Mouse (Mus musculus): ENCODE measurements around the gene Alkbh3. TPM values are rescaled to one million over a fixed set of nuclear protein-coding genes. Genes with fewer than 3 reads are reported as not detected.

The Alkbh3 gene
- 84.9 and 87.3 TPM in 2 replicates for polyA plus RNA-seq (2012; ENCODE audit: insufficient read depth, insufficient read length, missing spikeins)

- peak within 1 kb of the TSS; percentile 82 for H3K4me3 ChIP-seq (ENCODE audit: insufficient read depth, low read depth, low read length)
- peak within 1 kb of the TSS; percentile 78 for H3K27ac ChIP-seq (replicated peaks; ENCODE audit: low read depth, low read length)
- H3K4me1 ChIP-seq (ENCODE audit: control insufficient read depth, insufficient read depth, insufficient read length, low read length), result peaks cover 5% of the 10 kb centered on the region
Observed at GRCm38 (mm10) chr2:94010335-94011291, at the start of gene Alkbh3. TSS of gene Alkbh3 (minus strand) at chr2:94010807.

- H3K27ac ChIP-seq (replicated peaks; ENCODE audit: low read depth, low read length), result no peak overlapping the region
Observed at GRCm38 (mm10) chr2:94059459-94059858, 48.9 kb upstream of the Alkbh3 start.

GRCm38 (mm10) chr2:94054813-94055212 lies 44.2 kb upstream of the Alkbh3 start:
- no peak overlapping the region for H3K4me3 ChIP-seq (ENCODE audit: insufficient read depth, low read depth, low read length)
- H3K4me1 ChIP-seq (ENCODE audit: control insufficient read depth, insufficient read depth, insufficient read length, low read length), result 0 out of 2 replicates have a peak, but pooled peaks cover 2% of the 10 kb centered on the region
- no peak overlapping the region for H3K27ac ChIP-seq (replicated peaks; ENCODE audit: low read depth, low read length)

More at GRCm38 (mm10) chr2:94059459-94059858, 48.9 kb upstream of the Alkbh3 start:
- 0 out of 2 replicates have a peak, but pooled peaks cover 2% of the 10 kb centered on the region for H3K4me1 ChIP-seq (ENCODE audit: control insufficient read depth, insufficient read depth, insufficient read length, low read length)
- no peak overlapping the region for H3K4me3 ChIP-seq (ENCODE audit: insufficient read depth, low read depth, low read length)

GRCm38 (mm10) chr2:94051952-94052351 lies 41.3 kb upstream of the Alkbh3 start:
- Histone ChIP-seq H3K4me3 (ENCODE audit: insufficient read depth, low read depth, low read length) (no peak overlapping the region), H3K4me1 (ENCODE audit: control insufficient read depth, insufficient read depth, insufficient read length, low read length) (no peaks in the 10 kb centered on the region), H3K27ac (replicated peaks; ENCODE audit: low read depth, low read length) (no peak overlapping the region)

- no peak overlapping the region for H3K4me3 ChIP-seq (ENCODE audit: insufficient read depth, low read depth, low read length)
- no peaks in the 10 kb centered on the region for H3K4me1 ChIP-seq (ENCODE audit: control insufficient read depth, insufficient read depth, insufficient read length, low read length)
- no peak overlapping the region for H3K27ac ChIP-seq (replicated peaks; ENCODE audit: low read depth, low read length)
Observed at GRCm38 (mm10) chr2:94050901-94051300, 40.3 kb upstream of the Alkbh3 start.

GRCm38 (mm10) chr2:94049471-94050176 lies 39.0 kb upstream of the Alkbh3 start:
- Histone ChIP-seq H3K4me3 (ENCODE audit: insufficient read depth, low read depth, low read length) (no peak overlapping the region), H3K4me1 (ENCODE audit: control insufficient read depth, insufficient read depth, insufficient read length, low read length) (no peaks in the 10 kb centered on the region), H3K27ac (replicated peaks; ENCODE audit: low read depth, low read length) (no peak overlapping the region)

- no peaks in the 10 kb centered on the region for H3K4me1 ChIP-seq (ENCODE audit: control insufficient read depth, insufficient read depth, insufficient read length, low read length)
- H3K4me3 ChIP-seq (ENCODE audit: insufficient read depth, low read depth, low read length), result no peak overlapping the region
- no peak overlapping the region for H3K27ac ChIP-seq (replicated peaks; ENCODE audit: low read depth, low read length)
Observed at GRCm38 (mm10) chr2:94048733-94049470, 38.3 kb upstream of the Alkbh3 start.

GRCm38 (mm10) chr2:94048271-94048670 lies 37.7 kb upstream of the Alkbh3 start:
- Histone ChIP-seq H3K4me1 (ENCODE audit: control insufficient read depth, insufficient read depth, insufficient read length, low read length) (no peaks in the 10 kb centered on the region), H3K4me3 (ENCODE audit: insufficient read depth, low read depth, low read length) (no peak overlapping the region)

GRCm38 (mm10) chr2:94045411-94046090 lies 34.9 kb upstream of the Alkbh3 start:
- Histone ChIP-seq H3K4me3 (ENCODE audit: insufficient read depth, low read depth, low read length) (no peak overlapping the region), H3K4me1 (ENCODE audit: control insufficient read depth, insufficient read depth, insufficient read length, low read length) (no peaks in the 10 kb centered on the region), H3K27ac (replicated peaks; ENCODE audit: low read depth, low read length) (no peak overlapping the region)

More at GRCm38 (mm10) chr2:94048271-94048670, 37.7 kb upstream of the Alkbh3 start:
- H3K27ac ChIP-seq (replicated peaks; ENCODE audit: low read depth, low read length), result no peak overlapping the region

GRCm38 (mm10) chr2:94044174-94044573 lies 33.6 kb upstream of the Alkbh3 start:
- H3K4me1 ChIP-seq (ENCODE audit: control insufficient read depth, insufficient read depth, insufficient read length, low read length), result no peaks in the 10 kb centered on the region
- H3K4me3 ChIP-seq (ENCODE audit: insufficient read depth, low read depth, low read length), result no peak overlapping the region
- no peak overlapping the region for H3K27ac ChIP-seq (replicated peaks; ENCODE audit: low read depth, low read length)

- Histone ChIP-seq H3K4me1 (ENCODE audit: control insufficient read depth, insufficient read depth, insufficient read length, low read length) (no peaks in the 10 kb centered on the region), H3K27ac (replicated peaks; ENCODE audit: low read depth, low read length) (no peak overlapping the region), H3K4me3 (ENCODE audit: insufficient read depth, low read depth, low read length) (no peak overlapping the region)
Observed at GRCm38 (mm10) chr2:94043662-94044061, 33.1 kb upstream of the Alkbh3 start.

GRCm38 (mm10) chr2:94042461-94042860 lies 31.9 kb upstream of the Alkbh3 start:
- Histone ChIP-seq H3K27ac (replicated peaks; ENCODE audit: low read depth, low read length) (no peak overlapping the region), H3K4me1 (ENCODE audit: control insufficient read depth, insufficient read depth, insufficient read length, low read length) (no peaks in the 10 kb centered on the region), H3K4me3 (ENCODE audit: insufficient read depth, low read depth, low read length) (no peak overlapping the region)

GRCm38 (mm10) chr2:94040391-94041125 lies 30.0 kb upstream of the Alkbh3 start:
- H3K4me3 ChIP-seq (ENCODE audit: insufficient read depth, low read depth, low read length), result no peak overlapping the region
- no peaks in the 10 kb centered on the region for H3K4me1 ChIP-seq (ENCODE audit: control insufficient read depth, insufficient read depth, insufficient read length, low read length)
- H3K27ac ChIP-seq (replicated peaks; ENCODE audit: low read depth, low read length), result no peak overlapping the region
